In genomic region chr8:46305733-46306349, GRCm38 (mm10) we compare ENCODE assay signal across 9 mouse cellular contexts. TPM values are rescaled to one million over a fixed set of nuclear protein-coding genes. Genes with fewer than 3 reads are reported as not detected.
DNase-seq lines count a peak whose midpoint lies in the region; ATAC-seq lines count a peak whose summit lies in the region.
"Had no signal": no experiment of that assay in that cellular context is flagged by ENCODE, and none has a peak within 500 bp of the region (broad histone marks: within the 10 kb centered on the region; RNA-seq: fewer than 3 reads in every experiment).

No protein-coding gene starts in this region.

- ATAC-seq in frontal cortex, adult (ENCODE audit: low TSS enrichment): peak; percentile 77; the same call in 1 of the 2 replicates
- peak; percentile 41; the same call in 1 of the 2 replicates for ATAC-seq in embryonic facial prominence, embryonic 14.5 days (ENCODE audit: low read depth)
- no peak for ATAC-seq in intestine, embryonic 14.5 days (replicated peaks; ENCODE audit: low FRiP score, low TSS enrichment, low read depth)
- ATAC-seq in megakaryocyte-erythroid progenitor cell, adult 5-6 weeks (replicated peaks; ENCODE audit: low FRiP score, low TSS enrichment, poor library complexity, severe bottlenecking): peak; percentile 82

- H3K36me3 ChIP-seq in embryonic facial prominence, embryonic 14.5 days (ENCODE audit: control insufficient read depth, insufficient read depth, low read length): no peaks in the 10 kb centered on the region
- no peaks in the 10 kb centered on the region for H3K36me3 ChIP-seq in intestine, embryonic 14.5 days (ENCODE audit: control insufficient read depth, insufficient read depth, low read length)

- WGBS in embryonic facial prominence, embryonic 14.5 days: 5% methylated on average over 9 of the region's 9 CpGs
- WGBS in intestine, embryonic 14.5 days: 8% methylated on average over 9 of the region's 9 CpGs

- no peak overlapping the region for H3K4me3 ChIP-seq in embryonic facial prominence, embryonic 14.5 days (ENCODE audit: low read depth, low read length)
- no peak overlapping the region for H3K4me3 ChIP-seq in intestine, embryonic 14.5 days (ENCODE audit: low read depth, low read length)

- H3K4me1 ChIP-seq in embryonic facial prominence, embryonic 14.5 days (ENCODE audit: control insufficient read depth, insufficient read depth, low read length): no peaks in the 10 kb centered on the region
- no peaks in the 10 kb centered on the region for H3K4me1 ChIP-seq in intestine, embryonic 14.5 days (replicated peaks; ENCODE audit: control insufficient read depth, insufficient read depth, low read length)

- no peaks in the 10 kb centered on the region for H3K9me3 ChIP-seq in embryonic facial prominence, embryonic 14.5 days (ENCODE audit: control insufficient read depth, low read length)
- H3K9me3 ChIP-seq in intestine, embryonic 14.5 days (ENCODE audit: control insufficient read depth, low read length): no peaks in the 10 kb centered on the region

- H3K4me2 ChIP-seq in embryonic facial prominence, embryonic 14.5 days (ENCODE audit: low read depth, low read length): no peak overlapping the region
- H3K4me2 ChIP-seq in intestine, embryonic 14.5 days (ENCODE audit: low read length): no peak overlapping the region

- H3K27ac ChIP-seq in embryonic facial prominence, embryonic 14.5 days (replicated peaks; ENCODE audit: low read depth, low read length): no peak overlapping the region
- H3K27ac ChIP-seq in intestine, embryonic 14.5 days (ENCODE audit: low read depth): no peak overlapping the region

- H3K27me3 ChIP-seq in embryonic facial prominence, embryonic 14.5 days (replicated peaks; ENCODE audit: control insufficient read depth, insufficient read depth, low read length): no peaks in the 10 kb centered on the region
- no peaks in the 10 kb centered on the region for H3K27me3 ChIP-seq in intestine, embryonic 14.5 days (replicated peaks; ENCODE audit: control insufficient read depth, insufficient read depth, low read length)

- no peak overlapping the region for H3K9ac ChIP-seq in embryonic facial prominence, embryonic 14.5 days (ENCODE audit: low read depth, low read length)
- no peak overlapping the region for H3K9ac ChIP-seq in intestine, embryonic 14.5 days (ENCODE audit: low read length)

- no peak for DNase-seq in frontal cortex, postnatal 10 days (ENCODE audit: low spot score in 2 of 2)
- peak; percentile 40 for DNase-seq in urinary bladder, postnatal 25 days (ENCODE audit: low spot score)
- DNase-seq in urinary bladder, postnatal 10 days (ENCODE audit: low spot score): no peak
- DNase-seq in embryonic facial prominence, embryonic 14.5 days (ENCODE audit: low spot score): peak; percentile 69
- peak; percentile 74 for DNase-seq in intestine, embryonic 14.5 days (ENCODE audit: low spot score)
- no peak for DNase-seq in urinary bladder, postnatal 14 days (ENCODE audit: low spot score)

RNA-seq across cellular contexts. Expression of gene Helt, which starts 11.4 kb away (rescaled TPM):
- 0.39 and 0.72 TPM in 2 replicates for polyA plus RNA-seq in embryonic facial prominence, embryonic 14.5 days (2014; fragmentation: Nextera tagmentation; extraction: Ambion mirVana)
- polyA plus RNA-seq in intestine, embryonic 14.5 days (2014; fragmentation: Nextera tagmentation; extraction: Ambion mirVana): not detected in 2 replicates
- not detected in 2 replicates for total RNA-seq in megakaryocyte-erythroid progenitor cell, adult 5-6 weeks (2014; fragmentation: Nextera tagmentation)
- not detected in 2 replicates for total RNA-seq in megakaryocyte-erythroid progenitor cell, adult 5-6 weeks (2017)
- total RNA-seq: left cerebral cortex, postnatal 10 days had no signal

Comparison
In these comparisons a context has a peak if more than half of its experiments do, and no peak if none do; other contexts are left out.
1. DNase-seq: peak in urinary bladder, postnatal 25 days (single experiment), embryonic facial prominence, embryonic 14.5 days (single experiment) and intestine, embryonic 14.5 days (single experiment); none in frontal cortex, postnatal 10 days (0 of 2), urinary bladder, postnatal 10 days (single experiment) and urinary bladder, postnatal 14 days (single experiment).